Mouse (Mus musculus) MEL (cell line): ENCODE measurements around the gene Bfar.

Experiments
- BHLHE40 ChIP-seq: IDR thresholded peaks from 2 replicates; pipeline ENCODE4 v1.6.1; 2012; ENCODE audit warnings: low read depth, mild to moderate bottlenecking, inconsistent platforms, low read length, improper control_type of control experiment, borderline replicate concordance
- CTCF ChIP-seq, 3 experiments: IDR thresholded peaks in 2 of 3; conservative IDR thresholded peaks in 1 of 3; 2 replicates each; pipeline ENCODE4 v1.5.1; 2011 to 2012; ENCODE audit warnings: low read length in 3 of 3, low read depth in 2 of 3, mild to moderate bottlenecking in 2 of 3, improper control_type of control experiment in 1 of 3, inconsistent platforms in 1 of 3, mixed read lengths in 1 of 3, moderate library complexity in 1 of 3; ENCODE audit not compliant: control insufficient read depth in 1 of 3, insufficient read depth in 1 of 3, poor library complexity in 1 of 3, severe bottlenecking in 1 of 3
- E2F4 ChIP-seq: IDR thresholded peaks from 2 replicates; pipeline ENCODE4 v1.6.1; 2011; ENCODE audit warnings: low read depth, low read length, improper control_type of control experiment, borderline replicate concordance
- ELF1 ChIP-seq: IDR thresholded peaks from 2 replicates; pipeline ENCODE4 v1.6.1; 2014; ENCODE audit warnings: low read depth, mild to moderate bottlenecking, inconsistent platforms, low read length, improper control_type of control experiment, moderate library complexity
- ETS1 ChIP-seq: IDR thresholded peaks from 2 replicates; pipeline ENCODE4 v1.6.1; 2012; ENCODE audit warnings: low read depth, mild to moderate bottlenecking, inconsistent platforms, low read length, improper control_type of control experiment, moderate library complexity
- USF1 ChIP-seq: IDR thresholded peaks from 2 replicates; pipeline ENCODE4 v1.6.1; 2014; ENCODE audit warnings: low read depth, mild to moderate bottlenecking, inconsistent platforms, low read length, improper control_type of control experiment, moderate library complexity
- ZMIZ1 ChIP-seq: IDR thresholded peaks from 2 replicates; pipeline ENCODE4 v1.6.1; 2012; ENCODE audit warnings: low read depth, mild to moderate bottlenecking, inconsistent platforms, low read length, improper control_type of control experiment, moderate library complexity

GRCm38 (mm10) chr16:13730285-13731255, 58.9 kb downstream of the Bfar start, which contains the start of gene Pla2g10:
- TF ChIP-seq CTCF (IDR thresholded peaks at IDR 0.05 in 2 of 3, conservative IDR thresholded peaks at IDR 0.05 in 1 of 3; ENCODE audit: control insufficient read depth in 1 of 3, insufficient read depth in 1 of 3, low read depth in 2 of 3, low read length in 3 of 3, poor library complexity in 1 of 3, severe bottlenecking in 1 of 3) (no peak), ELF1 (no peak), BHLHE40 (no peak), E2F4 (no peak), ZMIZ1 (no peak), ETS1 (no peak), USF1 (no peak)
